Mouse (Mus musculus) kidney, postnatal 36 days (tissue): ENCODE measurements at regions not wholly inside any gene's neighbourhood (a gene's known extent, or its start where the extent isn't known, plus 50 kb on each side); places are given as distances from the start of the nearest gene placed in this dataset.

ENCODE experiments used
- DNase-seq, 2 experiments: peaks; one replicate each; pipeline ENCODE4 v3.0.0; 2021 to 2022; ENCODE audit warnings: mixed read lengths in 2 of 2

GRCm38 (mm10) chr10:126182386-126182785 is 216.4 kb downstream of the Lrig3 start:
- DNase-seq, result no peak

- no peak for DNase-seq
These were observed 218.0 kb downstream of the Lrig3 start for GRCm38 (mm10) chr10:126183961-126184360.

GRCm38 (mm10) chr10:126185410-126185809 is 219.4 kb downstream of the Lrig3 start:
- no peak for DNase-seq

- no peak for DNase-seq
These were observed 220.1 kb downstream of the Lrig3 start for GRCm38 (mm10) chr10:126186086-126186485.

GRCm38 (mm10) chr10:126189001-126189400 is 223.0 kb downstream of the Lrig3 start:
- DNase-seq, result no peak
